8 mouse cellular contexts compared by ENCODE assay signal in genomic region chr6:114922355-114923096, GRCm38 (mm10). TPM values are rescaled to one million over a fixed set of nuclear protein-coding genes. Genes with fewer than 3 reads are reported as not detected.
DNase-seq lines count a peak whose midpoint lies in the region; ATAC-seq and TF ChIP-seq lines count a peak whose summit lies in the region.
"Not testable (repeated sequence)": the region's sequence is repeated elsewhere in the genome, so short reads cannot be mapped to it uniquely, and the experiment has no call there.

No protein-coding gene starts in this region.

- not testable (repeated sequence) for H3K4me2 ChIP-seq in embryonic facial prominence, embryonic 13.5 days; hindbrain, embryonic 11.5 days (replicated peaks; ENCODE audit: low read depth, low read length); limb, embryonic 11.5 days (ENCODE audit: low read depth, severe bottlenecking)

- not testable (repeated sequence) for H3K9ac ChIP-seq in ES-E14 (ENCODE audit: insufficient read depth, low read depth, low read length, poor library complexity, severe bottlenecking); embryonic facial prominence, embryonic 13.5 days; hindbrain, embryonic 11.5 days (ENCODE audit: low read depth, low read length); limb, embryonic 11.5 days (ENCODE audit: low read length)

- H3K4me3 ChIP-seq in ES-E14 (ENCODE audit: insufficient read depth in 1 of 2, low read depth in 1 of 2, low read length in 2 of 2, poor library complexity in 1 of 2, severe bottlenecking in 1 of 2); brown adipose tissue, adult 24 weeks (ENCODE audit: insufficient read depth, low read depth, low read length); embryonic facial prominence, embryonic 13.5 days; hindbrain, embryonic 11.5 days (ENCODE audit: low read depth, low read length); limb, embryonic 11.5 days (ENCODE audit: low read depth, low read length); spleen, adult 2 months (ENCODE audit: extremely low read depth, insufficient read depth, insufficient read length): not testable (repeated sequence)

- 73% methylated on average over 7 of the region's 7 CpGs for WGBS in embryonic facial prominence, embryonic 13.5 days
- 64% methylated on average over 7 of the region's 7 CpGs for WGBS in hindbrain, embryonic 11.5 days
- 74% methylated on average over 7 of the region's 7 CpGs for WGBS in limb, embryonic 11.5 days
- 75% methylated on average over 7 of the region's 7 CpGs for WGBS in spleen, adult 2 months

- H3K9me3 ChIP-seq in ES-E14 (ENCODE audit: control insufficient read depth, insufficient read depth, low read depth, low read length); embryonic facial prominence, embryonic 13.5 days; hindbrain, embryonic 11.5 days (ENCODE audit: control insufficient read depth, low read length); limb, embryonic 11.5 days (ENCODE audit: control insufficient read depth, low read length): not testable (repeated sequence)

- not testable (repeated sequence) for H3K27me3 ChIP-seq in embryonic facial prominence, embryonic 13.5 days; hindbrain, embryonic 11.5 days (ENCODE audit: control insufficient read depth, insufficient read depth, low read length); limb, embryonic 11.5 days (ENCODE audit: control insufficient read depth, insufficient read depth, low read length); spleen, adult 2 months (ENCODE audit: control insufficient read depth, insufficient read depth, low read length)

- H3K4me1 ChIP-seq in ES-E14 (ENCODE audit: control insufficient read depth in 2 of 2, insufficient read depth in 2 of 2, low read length in 2 of 2, poor library complexity in 1 of 2) = not testable (repeated sequence)
- peaks cover 14% of the 10 kb centered on the region for H3K4me1 ChIP-seq in brown adipose tissue, adult 24 weeks (ENCODE audit: control insufficient read depth, insufficient read depth, insufficient read length, low read length)
- H3K4me1 ChIP-seq in embryonic facial prominence, embryonic 13.5 days = peaks cover 27% of the 10 kb centered on the region
- peaks cover 17% of the 10 kb centered on the region for H3K4me1 ChIP-seq in hindbrain, embryonic 11.5 days (replicated peaks; ENCODE audit: control insufficient read depth, insufficient read depth, low read length)
- H3K4me1 ChIP-seq in limb, embryonic 11.5 days (ENCODE audit: control insufficient read depth, insufficient read depth, low read length) = peaks cover 22% of the 10 kb centered on the region
- H3K4me1 ChIP-seq in spleen, adult 2 months (ENCODE audit: control insufficient read depth, insufficient read depth, insufficient read length) = peaks cover 19% of the 10 kb centered on the region; the same call in 1 of the 2 replicates

- not testable (repeated sequence) for H3K36me3 ChIP-seq in ES-E14 (ENCODE audit: control insufficient read depth, insufficient read depth, low read length, poor library complexity, severe bottlenecking); embryonic facial prominence, embryonic 13.5 days; hindbrain, embryonic 11.5 days (ENCODE audit: control insufficient read depth, insufficient read depth, low read length); limb, embryonic 11.5 days (ENCODE audit: control insufficient read depth, insufficient read depth, low read length); spleen, adult 2 months (ENCODE audit: control insufficient read depth, insufficient read depth, low read length)

- ATAC-seq in embryonic facial prominence, embryonic 13.5 days (ENCODE audit: insufficient number of reproducible peaks, insufficient read depth, low FRiP score, low TSS enrichment, low read depth); hindbrain, embryonic 11.5 days (ENCODE audit: low FRiP score); limb, embryonic 11.5 days (ENCODE audit: insufficient number of reproducible peaks, low FRiP score, low TSS enrichment, low read depth): not testable (repeated sequence)

- H3K27ac ChIP-seq in ES-E14 (ENCODE audit: insufficient read depth, low read depth, low read length, poor library complexity, severe bottlenecking); hindbrain, embryonic 11.5 days (ENCODE audit: low read depth, low read length); spleen, adult 2 months (ENCODE audit: insufficient read depth, low read length): not testable (repeated sequence)
- H3K27ac ChIP-seq in brown adipose tissue, adult 24 weeks (replicated peaks; ENCODE audit: low read depth, low read length) = 0 out of 2 replicates have a peak overlapping the region, but pooled peaks have one; percentile 10
- peak overlapping the region; percentile 88 for H3K27ac ChIP-seq in embryonic facial prominence, embryonic 13.5 days
- H3K27ac ChIP-seq in limb, embryonic 11.5 days (replicated peaks; ENCODE audit: low read depth, low read length) = peak overlapping the region; percentile 85; the same call in 1 of the 2 replicates

- peak; percentile 40; the same call in 1 of the 2 replicates for TF ChIP-seq CTCF in spleen, adult 2 months (IDR thresholded peaks at IDR 0.05; ENCODE audit: extremely low read depth, insufficient read depth, insufficient read length, insufficient replicate concordance)

- peak; percentile 71 for DNase-seq in 3134 (ENCODE audit: extremely low read depth, insufficient read length, low spot score)
- DNase-seq in ES-E14 (ENCODE audit: low read depth, low spot score) = peak; percentile 38
- DNase-seq in hindbrain, embryonic 11.5 days (ENCODE audit: low spot score) = peak; percentile 53
- DNase-seq in limb, embryonic 11.5 days (ENCODE audit: low spot score) = not testable (repeated sequence)
- DNase-seq in lung, postnatal 10 days = peak; percentile 54
- peak in 1 of 2 experiments; percentile 33 for DNase-seq in spleen, adult 2 months (ENCODE audit: low read depth in 1 of 2, low spot score in 2 of 2)

- in situ Hi-C loops in ES-E14 (cut with MboI; ENCODE audit: low sequenced_read_pairs in 2 of 2, unreplicated experiment in 2 of 2) = loop anchor here in 1 of 2 experiments (25.0 kb wide), 1 partner anchor 90 kb away; no protein-coding TSS in a partner anchor

- TF ChIP-seq POLR2A in spleen, adult 2 months (IDR thresholded peaks at IDR 0.05; ENCODE audit: low read depth, low read length) = not testable (repeated sequence)

TF ChIP-seq in ES-E14, 5 proteins besides CTCF, POLR2A, EP300 and RAD21:
- TF ChIP-seq ZC3H11A (IDR thresholded peaks at IDR 0.05; ENCODE audit: borderline replicate concordance, low read depth, low read length) = peak; percentile 64
- TF ChIP-seq ZNF384 (IDR thresholded peaks at IDR 0.05; ENCODE audit: low read depth, low read length) = peak; percentile 90

RNA-seq across cellular contexts. Expression of gene Vgll4, which starts 47.3 kb away (rescaled TPM):
- 17.1 and 25.5 TPM in 2 replicates for total RNA-seq in ES-E14 (2012; rRNA removed)
- polyA plus RNA-seq in brown adipose tissue, adult 24 weeks (2012; ENCODE audit: insufficient read depth, insufficient read length, missing spikeins) = 59.1 and 73.9 TPM in 2 replicates
- polyA plus RNA-seq in embryonic facial prominence, embryonic 13.5 days (2015; fragmentation: Nextera tagmentation; extraction: Ambion mirVana) = 148 TPM in 2 replicates
- 58.5 and 59.3 TPM in 2 replicates for polyA plus RNA-seq in hindbrain, embryonic 11.5 days (2014; fragmentation: Nextera tagmentation; extraction: Ambion mirVana)
- 98.4 and 101 TPM in 2 replicates for polyA plus RNA-seq in limb, embryonic 11.5 days (2014; fragmentation: Nextera tagmentation; extraction: Ambion mirVana)
- 36.1 and 43.6 TPM in 2 replicates for polyA plus RNA-seq in spleen, adult 2 months (2012; rRNA removed)
